Mouse (Mus musculus): ENCODE data around the gene Sike1.

Gene Sike1

GRCm38 (mm10) chr3:102995605-102996321 lies at the start of gene Sike1:
Sike1 (plus strand) TSS chr3:102995708.
- DNase-seq: peak; percentile 95 to 97

- no peak for DNase-seq
Observed at GRCm38 (mm10) chr3:102946312-102946711, 49.2 kb upstream of the Sike1 start.

GRCm38 (mm10) chr3:102946861-102947260 lies 48.6 kb upstream of the Sike1 start:
- no peak for DNase-seq

- no peak for DNase-seq
Observed at GRCm38 (mm10) chr3:102954476-102954875, 41.0 kb upstream of the Sike1 start.

- no peak for DNase-seq
Observed at GRCm38 (mm10) chr3:102955143-102955542, 40.4 kb upstream of the Sike1 start.

GRCm38 (mm10) chr3:102955596-102955995 lies 39.9 kb upstream of the Sike1 start:
- no peak for DNase-seq

- no peak for DNase-seq
Observed at GRCm38 (mm10) chr3:102964033-102964432, 31.5 kb upstream of the Sike1 start, which contains the start of gene Nr1h5. Nr1h5 (minus strand) TSS chr3:102964133.

GRCm38 (mm10) chr3:102970067-102970466 lies 25.4 kb upstream of the Sike1 start:
- no peak for DNase-seq

GRCm38 (mm10) chr3:102970508-102970907 lies 25.0 kb upstream of the Sike1 start:
- no peak for DNase-seq

GRCm38 (mm10) chr3:102976906-102977305 lies 18.6 kb upstream of the Sike1 start:
- no peak for DNase-seq

GRCm38 (mm10) chr3:102979550-102980348 lies 15.8 kb upstream of the Sike1 start:
- peak; percentile 39 to 48 for DNase-seq

- DNase-seq: no peak
Observed at GRCm38 (mm10) chr3:102980349-102980736, 15.2 kb upstream of the Sike1 start.

GRCm38 (mm10) chr3:102991041-102991440 lies 4.5 kb upstream of the Sike1 start:
- no peak for DNase-seq

GRCm38 (mm10) chr3:102992936-102993335 lies 2.6 kb upstream of the Sike1 start:
- no peak for DNase-seq

GRCm38 (mm10) chr3:102995233-102995604 lies 289 bp upstream of the Sike1 start:
- no peak for DNase-seq

- DNase-seq: no peak
Observed at GRCm38 (mm10) chr3:102997036-102997435, 1.5 kb downstream of the Sike1 start.

GRCm38 (mm10) chr3:102997591-102997990 lies 2.1 kb downstream of the Sike1 start:
- DNase-seq: no peak

GRCm38 (mm10) chr3:103001595-103001994 lies 6.1 kb downstream of the Sike1 start:
- DNase-seq: no peak

GRCm38 (mm10) chr3:103017350-103017749 lies 21.8 kb downstream of the Sike1 start:
- no peak for DNase-seq

GRCm38 (mm10) chr3:103019462-103019861 lies 24.0 kb downstream of the Sike1 start:
- DNase-seq: peak in 1 of 2 experiments; percentile 10

GRCm38 (mm10) chr3:103020249-103020942 lies 24.9 kb downstream of the Sike1 start, which contains the start of gene Csde1:
Csde1 (plus strand) TSS chr3:103020426.
- DNase-seq: peak; percentile 99

- peak; percentile 92 to 95 for DNase-seq
Observed at GRCm38 (mm10) chr3:103020943-103021638, 25.6 kb downstream of the Sike1 start.

GRCm38 (mm10) chr3:103026174-103026573 lies 30.7 kb downstream of the Sike1 start:
- peak in 1 of 2 experiments; percentile 10 for DNase-seq
